Mouse (Mus musculus) thymus, postnatal 0 days (tissue): Measurements from ENCODE around the gene Gm3604. TPM values are rescaled to one million over a fixed set of nuclear protein-coding genes. Genes with fewer than 3 reads are reported as not detected.
"Not testable (repeated sequence)": the region's sequence is repeated elsewhere in the genome, so short reads cannot be mapped to it uniquely, and the experiment has no call there.

Experiments
- DNase-seq: peaks from one replicate; pipeline ENCODE4 v3.0.0-alpha.2; 2015; ENCODE audit warnings: low spot score
- microRNA-seq: library from miRNA; unstranded; fragments of <30 nt; microRNA quantifications from one replicate; pipeline ENCODE4, GENCODE M21; 2016; ENCODE audit warnings: borderline number of aligned reads
- polyA plus RNA-seq: library from polyadenylated mRNA; unstranded; fragments of >200 nt; fragmentation: Nextera tagmentation; extraction: Ambion mirVana; gene quantifications from 2 replicates; pipeline ENCODE4 v1.2.1, GENCODE M21; 2015

The Gm3604 gene
- 5.2 and 6.6 TPM in 2 replicates for polyA plus RNA-seq

- DNase-seq, result peak; percentile 80
These were observed at the start of gene Gm3604 for GRCm38 (mm10) chr13:62382952-62383351. Gene Gm3604 (minus strand): TSS chr13:62383177.

- DNase-seq, result not testable (repeated sequence)
These were observed 16.2 kb upstream of the Gm3604 start for GRCm38 (mm10) chr13:62399206-62399605.

GRCm38 (mm10) chr13:62390076-62390620 lies 7.2 kb upstream of the Gm3604 start:
- DNase-seq, result not testable (repeated sequence)

- DNase-seq, result no peak
These were observed 51.2 kb downstream of the Gm3604 start for GRCm38 (mm10) chr13:62331786-62332185.

GRCm38 (mm10) chr13:62331381-62331780 lies 51.6 kb downstream of the Gm3604 start:
- no peak for DNase-seq

Small RNA genes within 50 kb of the gene (microRNA-seq; reads per million reads assigned to microRNA genes)
- not detected for gene Gm25933

Other genes with a start within 250 kb of the Gm3604 start
- gene Gm49359, start 83.7 kb upstream of the Gm3604 start, polyA plus RNA-seq, result 6.8 and 8.4 TPM in 2 replicates
- 0.42 TPM in 1 of 2 replicates, not detected in the other for gene Zfp935, start 175.3 kb upstream of the Gm3604 start, polyA plus RNA-seq
- gene Zfp934, start 188.0 kb upstream of the Gm3604 start, polyA plus RNA-seq, result 11.3 and 13.9 TPM in 2 replicates
- 5.1 and 5.3 TPM in 2 replicates for gene 6720489N17Rik, start 241.0 kb upstream of the Gm3604 start, polyA plus RNA-seq